Mouse (Mus musculus) bone marrow macrophage, adult 2 months (primary cell): Measurements from ENCODE around the gene 2810408A11Rik.

Experiments used
- CTCF ChIP-seq: IDR thresholded peaks from 2 replicates; pipeline ENCODE4 v1.5.1; 2012; ENCODE audit warnings: low read depth, mild to moderate bottlenecking, low read length, moderate library complexity
- POLR2A ChIP-seq: IDR thresholded peaks from 2 replicates; pipeline ENCODE4 v1.6.1; 2012; ENCODE audit warnings: mild to moderate bottlenecking, low read depth, low read length, borderline replicate concordance

- TF ChIP-seq CTCF (0 out of 2 replicates have a peak, but pooled peaks have one; percentile 15), POLR2A (no peak)
Observed at GRCm38 (mm10) chr11:69880853-69881603, 19.8 kb downstream of the 2810408A11Rik start, which contains the start of gene Kctd11.
